Mouse (Mus musculus) retina, embryonic 14.5 days (tissue): ENCODE results near the gene Gm17521.
"Not testable (repeated sequence)": the region's sequence is repeated elsewhere in the genome, so short reads cannot be mapped to it uniquely, and the experiment has no call there.

ENCODE experiments used
- DNase-seq: peaks from one replicate; pipeline ENCODE4 v3.0.0-alpha.2; 2015; ENCODE audit warnings: low spot score

Gm17521 gene

DNA sequence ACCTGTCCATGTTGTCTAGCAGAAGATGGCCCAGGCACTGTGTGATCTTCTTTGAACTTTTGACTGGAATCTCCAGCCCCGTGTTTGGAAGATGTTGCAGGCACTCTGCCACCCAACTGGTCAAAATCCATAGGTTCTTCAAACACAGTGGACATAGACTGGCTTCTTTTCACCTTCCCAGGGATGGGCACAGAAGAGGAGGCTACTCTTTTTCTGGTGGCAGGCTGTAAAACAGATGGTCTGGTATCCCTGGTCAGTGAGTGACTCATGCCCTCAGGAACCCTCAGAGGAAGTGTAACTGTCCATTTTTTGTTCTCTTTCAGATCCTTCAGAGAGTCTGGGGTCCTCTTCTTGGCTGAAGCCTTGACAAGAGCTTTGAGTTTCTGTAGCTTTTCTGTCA is at the start of gene Gm17521:
Gene Gm17521, minus strand, starts transcription at position 101 of the 400 bp plus-strand sequence.
- DNase-seq, result not testable (repeated sequence)

DNA sequence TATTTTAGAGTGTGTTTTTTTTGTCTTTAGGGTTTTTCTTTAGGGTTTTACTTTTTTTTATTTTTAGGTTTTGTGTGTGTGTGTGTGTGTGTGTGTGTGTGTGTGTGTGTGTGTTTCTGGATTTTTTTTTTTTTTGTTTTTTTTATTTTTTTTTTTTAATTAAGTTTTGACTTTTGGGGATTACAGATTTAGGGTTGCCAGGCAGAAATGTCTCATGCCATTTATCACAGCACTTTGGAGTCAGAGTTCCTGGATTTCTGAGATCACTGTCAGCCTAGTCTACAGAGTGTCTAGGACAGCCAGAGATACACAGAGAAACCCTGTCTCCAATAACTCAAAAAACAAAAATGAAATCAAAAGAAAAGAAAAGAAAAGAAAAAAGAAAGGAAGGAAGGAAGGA is 14.5 kb upstream of the Gm17521 start:
- DNase-seq, result no peak

DNA sequence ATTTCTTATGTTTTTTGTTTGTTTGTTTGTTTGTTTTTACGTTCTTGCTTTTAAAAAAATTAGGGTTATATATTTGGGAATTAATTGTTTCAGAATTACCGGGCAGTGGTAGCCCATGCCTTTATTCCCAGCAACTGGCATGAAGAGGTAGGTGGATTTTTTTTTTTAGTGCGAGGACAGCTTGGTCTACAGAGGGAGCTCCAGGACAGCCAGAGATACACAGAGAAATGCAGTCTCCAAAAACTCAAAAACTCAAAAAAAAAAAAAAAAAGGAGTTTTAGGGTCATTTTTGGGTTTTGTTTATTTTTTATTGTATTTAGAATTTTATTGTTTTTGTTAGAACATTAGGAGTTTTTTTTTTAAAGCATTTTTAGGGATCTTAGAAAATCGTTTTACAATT is 14.0 kb upstream of the Gm17521 start:
- DNase-seq, result no peak
